Mouse (Mus musculus) kidney, embryonic 15.5 days (tissue): ENCODE measurements around the gene Gm8369. TPM values are rescaled to one million over a fixed set of nuclear protein-coding genes. Genes with fewer than 3 reads are reported as not detected.
"Not testable (repeated sequence)": the region's sequence is repeated elsewhere in the genome, so short reads cannot be mapped to it uniquely, and the experiment has no call there.

Experiments
- ATAC-seq: fragments of 200-750 bp; cut with Nextera tagmentation; replicated peaks from 2 replicates; pipeline ENCODE4 v1.8.0; 2017; ENCODE audit warnings: moderate TSS enrichment; ENCODE audit not compliant: low FRiP score
- H3K27ac ChIP-seq: fragments of 300-500 bp; sonication (generic); 2 replicates; pipeline ENCODE4 v1.5.1; 2015; ENCODE audit warnings: mild to moderate bottlenecking, inconsistent platforms
- H3K27me3 ChIP-seq: fragments of 300-500 bp; sonication (generic); 2 replicates; pipeline ENCODE4 v1.6.1; 2015; ENCODE audit warnings: inconsistent platforms
- H3K36me3 ChIP-seq: fragments of 300-500 bp; sonication (generic); 2 replicates; pipeline ENCODE4 v1.6.1; 2015; ENCODE audit warnings: inconsistent platforms
- H3K4me1 ChIP-seq: fragments of 300-500 bp; sonication (generic); 2 replicates; pipeline ENCODE4 v1.6.1; 2015; ENCODE audit warnings: inconsistent platforms
- H3K4me2 ChIP-seq: fragments of 300-500 bp; sonication (generic); 2 replicates; pipeline ENCODE4 v1.6.1; 2015; ENCODE audit warnings: moderate library complexity, mild to moderate bottlenecking, inconsistent platforms
- H3K4me3 ChIP-seq: fragments of 300-500 bp; sonication (generic); replicated peaks from 2 replicates; pipeline ENCODE4 v1.5.1; 2015; ENCODE audit warnings: mild to moderate bottlenecking, inconsistent platforms
- H3K9ac ChIP-seq: fragments of 300-500 bp; sonication (generic); 2 replicates; pipeline ENCODE4 v1.6.1; 2015; ENCODE audit warnings: mild to moderate bottlenecking, inconsistent platforms
- H3K9me3 ChIP-seq: fragments of 300-500 bp; sonication (generic); replicated peaks from 2 replicates; pipeline ENCODE4 v1.6.1; 2016; ENCODE audit warnings: inconsistent platforms
- WGBS: fragments of 180-500 bp; shearing (Covaris S2); methylation state at CpG from one replicate; pipeline ENCODE4 v1.1.7; 2015; ENCODE audit warnings: mixed read lengths; 5-methylcytosine and 5-hydroxymethylcytosine counted together
- polyA plus RNA-seq: library from polyadenylated mRNA; unstranded; fragments of >200 nt; fragmentation: Nextera tagmentation; extraction: Ambion mirVana; gene quantifications from 2 replicates; pipeline ENCODE4 v1.2.1, GENCODE M21; 2015

Gene Gm8369
- polyA plus RNA-seq, 1 experiment from 2014 or later: not detected

GRCm38 (mm10) chr19:11517373-11517772 lies 31.6 kb downstream of the Gm8369 start:
- not testable (repeated sequence) for H3K36me3 ChIP-seq, H3K27ac ChIP-seq, H3K27me3 ChIP-seq, H3K4me3 ChIP-seq, H3K4me1 ChIP-seq, H3K9me3 ChIP-seq, H3K9ac ChIP-seq, H3K4me2 ChIP-seq, ATAC-seq
- 28% methylated on average over 1 of the region's 1 CpGs for WGBS

GRCm38 (mm10) chr19:11518356-11518755 lies 32.6 kb downstream of the Gm8369 start:
- not testable (repeated sequence) for H3K27ac ChIP-seq, H3K4me1 ChIP-seq, H3K9ac ChIP-seq, H3K27me3 ChIP-seq, ATAC-seq, H3K9me3 ChIP-seq, H3K4me2 ChIP-seq, H3K4me3 ChIP-seq, H3K36me3 ChIP-seq
- 82% methylated on average over 2 of the region's 2 CpGs for WGBS

GRCm38 (mm10) chr19:11520146-11520545 lies 34.4 kb downstream of the Gm8369 start:
- Histone ChIP-seq H3K27me3 (no peaks in the 10 kb centered on the region), H3K4me3 (no peak overlapping the region), H3K9me3 (no peaks in the 10 kb centered on the region), H3K9ac (no peak overlapping the region), H3K36me3 (no peaks in the 10 kb centered on the region), H3K4me2 (no peak overlapping the region), H3K27ac (no peak overlapping the region), H3K4me1 (no peaks in the 10 kb centered on the region)
- 86% methylated on average over 3 of the region's 3 CpGs for WGBS
- no peak for ATAC-seq

GRCm38 (mm10) chr19:11533421-11533820 lies 47.7 kb downstream of the Gm8369 start:
- no peak for ATAC-seq
- Histone ChIP-seq H3K9me3 (no peaks in the 10 kb centered on the region), H3K27ac (no peak overlapping the region), H3K9ac (no peak overlapping the region), H3K27me3 (no peaks in the 10 kb centered on the region), H3K4me1 (no peaks in the 10 kb centered on the region), H3K36me3 (no peaks in the 10 kb centered on the region), H3K4me2 (no peak overlapping the region), H3K4me3 (no peak overlapping the region)
- 85% methylated on average over 1 of the region's 1 CpGs for WGBS

- H3K27me3 ChIP-seq: no peaks in the 10 kb centered on the region
- 54% methylated on average over 2 of the region's 2 CpGs for WGBS
- no peak overlapping the region for H3K27ac ChIP-seq
- H3K4me1 ChIP-seq: no peaks in the 10 kb centered on the region
- ATAC-seq: no peak
- H3K4me3 ChIP-seq: no peak overlapping the region
- H3K36me3 ChIP-seq: no peaks in the 10 kb centered on the region
- no peak overlapping the region for H3K9ac ChIP-seq
- no peaks in the 10 kb centered on the region for H3K9me3 ChIP-seq
- H3K4me2 ChIP-seq: no peak overlapping the region
Measured at GRCm38 (mm10) chr19:11533888-11534445, 48.2 kb downstream of the Gm8369 start.

- 12% methylated on average over 7 of the region's 7 CpGs for WGBS
- Histone ChIP-seq H3K4me3 (no peak within 1 kb of the TSS), H3K27ac (no peak within 1 kb of the TSS), H3K4me2 (no peak within 1 kb of the TSS), H3K36me3 (no peaks in the 10 kb centered on the region), H3K27me3 (no peaks in the 10 kb centered on the region), H3K4me1 (no peaks in the 10 kb centered on the region), H3K9ac (no peak within 1 kb of the TSS), H3K9me3 (no peaks in the 10 kb centered on the region)
- no peak for ATAC-seq
Measured at GRCm38 (mm10) chr19:11536593-11536992, 50.9 kb downstream of the Gm8369 start, which contains the start of gene Ms4a4d. TSS of gene Ms4a4d (plus strand) at chr19:11536801.

- H3K4me3 ChIP-seq: no peak overlapping the region
- WGBS: 23% methylated on average over 2 of the region's 2 CpGs
- no peak; the same call in 1 of the 2 replicates for ATAC-seq
Measured at GRCm38 (mm10) chr19:11537336-11537735, 51.6 kb downstream of the Gm8369 start.

GRCm38 (mm10) chr19:11540166-11540821 lies 54.6 kb downstream of the Gm8369 start:
- not testable (repeated sequence) for H3K4me3 ChIP-seq, H3K4me1 ChIP-seq, H3K27me3 ChIP-seq, H3K9me3 ChIP-seq, H3K36me3 ChIP-seq, H3K9ac ChIP-seq, H3K4me2 ChIP-seq, ATAC-seq, H3K27ac ChIP-seq
- WGBS: 77% methylated on average over 1 of the region's 1 CpGs

More at GRCm38 (mm10) chr19:11537336-11537735, 51.6 kb downstream of the Gm8369 start:
- no peaks in the 10 kb centered on the region for H3K4me1 ChIP-seq
- no peaks in the 10 kb centered on the region for H3K36me3 ChIP-seq
- no peak overlapping the region for H3K9ac ChIP-seq
- no peaks in the 10 kb centered on the region for H3K9me3 ChIP-seq
- H3K4me2 ChIP-seq: no peak overlapping the region
- H3K27me3 ChIP-seq: no peaks in the 10 kb centered on the region
- H3K27ac ChIP-seq: no peak overlapping the region

GRCm38 (mm10) chr19:11544383-11544782 lies 58.6 kb downstream of the Gm8369 start:
- H3K4me2 ChIP-seq, H3K4me3 ChIP-seq, ATAC-seq, H3K9me3 ChIP-seq, H3K27ac ChIP-seq, H3K4me1 ChIP-seq, H3K36me3 ChIP-seq, H3K27me3 ChIP-seq, H3K9ac ChIP-seq: not testable (repeated sequence)
- 86% methylated on average over 2 of the region's 2 CpGs for WGBS

- H3K4me3 ChIP-seq: no peak overlapping the region
- H3K27ac ChIP-seq: no peak overlapping the region
- no peak overlapping the region for H3K9ac ChIP-seq
- ATAC-seq: no peak
- no peak overlapping the region for H3K4me2 ChIP-seq
- H3K36me3 ChIP-seq: no peaks in the 10 kb centered on the region
- H3K27me3 ChIP-seq: no peaks in the 10 kb centered on the region
- H3K4me1 ChIP-seq: no peaks in the 10 kb centered on the region
- H3K9me3 ChIP-seq: no peaks in the 10 kb centered on the region
Measured at GRCm38 (mm10) chr19:11547911-11548310, 62.2 kb downstream of the Gm8369 start.

- H3K4me1 ChIP-seq: no peaks in the 10 kb centered on the region
- no peak overlapping the region for H3K4me2 ChIP-seq
- H3K27ac ChIP-seq: no peak overlapping the region
- ATAC-seq: no peak
- no peaks in the 10 kb centered on the region for H3K36me3 ChIP-seq
- no peaks in the 10 kb centered on the region for H3K9me3 ChIP-seq
- no peak overlapping the region for H3K4me3 ChIP-seq
- no peaks in the 10 kb centered on the region for H3K27me3 ChIP-seq
- H3K9ac ChIP-seq: no peak overlapping the region
- 93% methylated on average over 5 of the region's 5 CpGs for WGBS
Measured at GRCm38 (mm10) chr19:11554726-11555125, 69.0 kb downstream of the Gm8369 start.

- H3K9me3 ChIP-seq, H3K36me3 ChIP-seq, H3K4me1 ChIP-seq, H3K27ac ChIP-seq, H3K4me3 ChIP-seq, H3K4me2 ChIP-seq, ATAC-seq, H3K9ac ChIP-seq, H3K27me3 ChIP-seq: not testable (repeated sequence)
Measured at GRCm38 (mm10) chr19:11559560-11559959, 73.8 kb downstream of the Gm8369 start.
